Mouse (Mus musculus) hindbrain, embryonic 12.5 days (tissue): ENCODE data around the gene 2700049A03Rik. TPM values are rescaled to one million over a fixed set of nuclear protein-coding genes. Genes with fewer than 3 reads are reported as not detected.

Experiments
- ATAC-seq: fragments of 200-750 bp; cut with Nextera tagmentation; 2 replicates; pipeline ENCODE4 v1.8.0; 2017; ENCODE audit warnings: moderate TSS enrichment; ENCODE audit not compliant: low FRiP score
- H3K27ac ChIP-seq: fragments of 300-500 bp; sonication (generic); 2 replicates; pipeline ENCODE4 v1.5.1; 2016; ENCODE audit warnings: mild to moderate bottlenecking
- H3K27me3 ChIP-seq: fragments of 300-500 bp; sonication (generic); 2 replicates; pipeline ENCODE4 v1.6.1; 2016; ENCODE audit warnings: mild to moderate bottlenecking
- H3K36me3 ChIP-seq: fragments of 300-500 bp; sonication (generic); 2 replicates; pipeline ENCODE4 v1.6.1; 2016; ENCODE audit warnings: mild to moderate bottlenecking
- H3K4me1 ChIP-seq: fragments of 300-500 bp; sonication (generic); 2 replicates; pipeline ENCODE4 v1.6.1; 2016
- H3K4me2 ChIP-seq: fragments of 300-500 bp; sonication (generic); replicated peaks from 2 replicates; pipeline ENCODE4 v1.6.1; 2016; ENCODE audit warnings: mild to moderate bottlenecking
- H3K4me3 ChIP-seq: fragments of 300-500 bp; sonication (generic); 2 replicates; pipeline ENCODE4 v1.5.1; 2016; ENCODE audit warnings: mild to moderate bottlenecking
- H3K9ac ChIP-seq: fragments of 300-500 bp; sonication (generic); 2 replicates; pipeline ENCODE4 v1.6.1; 2016; ENCODE audit warnings: mild to moderate bottlenecking, moderate library complexity
- H3K9me3 ChIP-seq: fragments of 300-500 bp; sonication (generic); replicated peaks from 2 replicates; pipeline ENCODE4 v1.6.1; 2016; ENCODE audit warnings: mild to moderate bottlenecking
- WGBS: fragments of 180-500 bp; shearing (Covaris S2); methylation state at CpG from one replicate; pipeline ENCODE4 v1.1.7; 2016; 5-methylcytosine and 5-hydroxymethylcytosine counted together
- polyA plus RNA-seq: library from polyadenylated mRNA; unstranded; fragments of >200 nt; fragmentation: Nextera tagmentation; extraction: Ambion mirVana; gene quantifications from 2 replicates; pipeline ENCODE4 v1.2.1, GENCODE M21; 2016

The 2700049A03Rik gene
- polyA plus RNA-seq, 1 experiment from 2014 or later: 18.6 TPM

- no peak for ATAC-seq
- Histone ChIP-seq H3K9me3 (no peaks in the 10 kb centered on the region), H3K4me1 (peaks cover 23% of the 10 kb centered on the region), H3K27ac (no peak overlapping the region), H3K4me3 (peak overlapping the region; percentile 74), H3K9ac (peak overlapping the region; percentile 90), H3K27me3 (no peaks in the 10 kb centered on the region), H3K4me2 (peak overlapping the region; percentile 90), H3K36me3 (peaks cover 29% of the 10 kb centered on the region)
- WGBS: 9% methylated on average over 11 of the region's 11 CpGs
Observed at GRCm38 (mm10) chr12:71137686-71138085, 1.0 kb downstream of the 2700049A03Rik start.

- H3K9ac ChIP-seq: no peak overlapping the region
- peaks cover 23% of the 10 kb centered on the region for H3K4me1 ChIP-seq
- 80% methylated on average over 5 of the region's 5 CpGs for WGBS
- no peaks in the 10 kb centered on the region for H3K9me3 ChIP-seq
- H3K4me3 ChIP-seq: no peak overlapping the region
- no peak overlapping the region for H3K27ac ChIP-seq
- no peak for ATAC-seq
- H3K27me3 ChIP-seq: no peaks in the 10 kb centered on the region
- peak overlapping the region; percentile 90; the same call in 1 of the 2 replicates for H3K4me2 ChIP-seq
- peaks cover 39% of the 10 kb centered on the region for H3K36me3 ChIP-seq
Observed at GRCm38 (mm10) chr12:71139258-71139828, 2.7 kb downstream of the 2700049A03Rik start.

GRCm38 (mm10) chr12:71141189-71141588, 4.5 kb downstream of the 2700049A03Rik start:
- Histone ChIP-seq H3K4me3 (no peak overlapping the region), H3K9me3 (no peaks in the 10 kb centered on the region), H3K36me3 (peaks cover 54% of the 10 kb centered on the region), H3K4me2 (no peak overlapping the region), H3K27me3 (no peaks in the 10 kb centered on the region), H3K4me1 (peaks cover 14% of the 10 kb centered on the region), H3K9ac (no peak overlapping the region), H3K27ac (no peak overlapping the region)
- no peak for ATAC-seq

GRCm38 (mm10) chr12:71147641-71148040, 11.0 kb downstream of the 2700049A03Rik start:
- no peak overlapping the region for H3K27ac ChIP-seq
- H3K4me2 ChIP-seq: no peak overlapping the region
- no peaks in the 10 kb centered on the region for H3K9me3 ChIP-seq
- H3K4me1 ChIP-seq: no peaks in the 10 kb centered on the region
- WGBS: 86% methylated on average over 3 of the region's 3 CpGs
- peaks cover 69% of the 10 kb centered on the region for H3K36me3 ChIP-seq
- H3K9ac ChIP-seq: no peak overlapping the region
- no peak overlapping the region for H3K4me3 ChIP-seq
- no peak for ATAC-seq
- no peaks in the 10 kb centered on the region for H3K27me3 ChIP-seq

GRCm38 (mm10) chr12:71148801-71149200, 12.2 kb downstream of the 2700049A03Rik start:
- no peak overlapping the region for H3K4me3 ChIP-seq
- H3K9ac ChIP-seq: no peak overlapping the region
- H3K4me2 ChIP-seq: no peak overlapping the region
- no peaks in the 10 kb centered on the region for H3K27me3 ChIP-seq
- H3K4me1 ChIP-seq: no peaks in the 10 kb centered on the region
- ATAC-seq: no peak
- H3K36me3 ChIP-seq: peaks cover 69% of the 10 kb centered on the region
- no peaks in the 10 kb centered on the region for H3K9me3 ChIP-seq
- 94% methylated on average over 9 of the region's 9 CpGs for WGBS
- no peak overlapping the region for H3K27ac ChIP-seq

GRCm38 (mm10) chr12:71149456-71149855, 12.8 kb downstream of the 2700049A03Rik start:
- Histone ChIP-seq H3K9me3 (no peaks in the 10 kb centered on the region), H3K36me3 (peaks cover 69% of the 10 kb centered on the region)

GRCm38 (mm10) chr12:71150167-71150566, 13.5 kb downstream of the 2700049A03Rik start:
- WGBS: 94% methylated on average over 8 of the region's 8 CpGs
- H3K9me3 ChIP-seq: no peaks in the 10 kb centered on the region
- H3K36me3 ChIP-seq: peaks cover 71% of the 10 kb centered on the region
- no peak overlapping the region for H3K4me3 ChIP-seq
- no peak for ATAC-seq
- no peaks in the 10 kb centered on the region for H3K4me1 ChIP-seq
- no peaks in the 10 kb centered on the region for H3K27me3 ChIP-seq
- H3K9ac ChIP-seq: no peak overlapping the region
- no peak overlapping the region for H3K27ac ChIP-seq
- no peak overlapping the region for H3K4me2 ChIP-seq

More at GRCm38 (mm10) chr12:71149456-71149855, 12.8 kb downstream of the 2700049A03Rik start:
- no peaks in the 10 kb centered on the region for H3K4me1 ChIP-seq
- H3K4me2 ChIP-seq: no peak overlapping the region
- no peak overlapping the region for H3K4me3 ChIP-seq
- 90% methylated on average over 6 of the region's 6 CpGs for WGBS
- no peak for ATAC-seq
- no peak overlapping the region for H3K9ac ChIP-seq
- no peaks in the 10 kb centered on the region for H3K27me3 ChIP-seq
- no peak overlapping the region for H3K27ac ChIP-seq

GRCm38 (mm10) chr12:71154979-71155378, 18.3 kb downstream of the 2700049A03Rik start:
- WGBS: 94% methylated on average over 6 of the region's 6 CpGs
- no peaks in the 10 kb centered on the region for H3K4me1 ChIP-seq
- H3K9ac ChIP-seq: no peak overlapping the region
- no peak overlapping the region for H3K27ac ChIP-seq
- no peaks in the 10 kb centered on the region for H3K9me3 ChIP-seq
- no peak overlapping the region for H3K4me2 ChIP-seq
- H3K36me3 ChIP-seq: peaks cover 70% of the 10 kb centered on the region
- H3K27me3 ChIP-seq: no peaks in the 10 kb centered on the region
- H3K4me3 ChIP-seq: no peak overlapping the region
- no peak for ATAC-seq

- Histone ChIP-seq H3K4me3 (no peak overlapping the region), H3K27ac (no peak overlapping the region), H3K36me3 (peaks cover 78% of the 10 kb centered on the region), H3K9me3 (no peaks in the 10 kb centered on the region), H3K4me2 (no peak overlapping the region), H3K4me1 (no peaks in the 10 kb centered on the region), H3K9ac (no peak overlapping the region), H3K27me3 (no peaks in the 10 kb centered on the region)
- no peak for ATAC-seq
- WGBS: 88% methylated on average over 6 of the region's 6 CpGs
Observed at GRCm38 (mm10) chr12:71157974-71158373, 21.3 kb downstream of the 2700049A03Rik start.

- H3K36me3 ChIP-seq: peaks cover 70% of the 10 kb centered on the region
- no peak overlapping the region for H3K4me2 ChIP-seq
- 95% methylated on average over 9 of the region's 9 CpGs for WGBS
- H3K4me3 ChIP-seq: no peak overlapping the region
- no peaks in the 10 kb centered on the region for H3K9me3 ChIP-seq
- no peaks in the 10 kb centered on the region for H3K27me3 ChIP-seq
- H3K4me1 ChIP-seq: no peaks in the 10 kb centered on the region
- no peak overlapping the region for H3K27ac ChIP-seq
- ATAC-seq: no peak
- no peak overlapping the region for H3K9ac ChIP-seq
Observed at GRCm38 (mm10) chr12:71164410-71164809, 27.8 kb downstream of the 2700049A03Rik start.

GRCm38 (mm10) chr12:71169911-71170310, 33.3 kb downstream of the 2700049A03Rik start:
- Histone ChIP-seq H3K4me3 (no peak overlapping the region), H3K36me3 (peaks cover 59% of the 10 kb centered on the region), H3K9me3 (no peaks in the 10 kb centered on the region), H3K9ac (no peak overlapping the region), H3K4me2 (no peak overlapping the region), H3K27ac (no peak overlapping the region), H3K4me1 (no peaks in the 10 kb centered on the region), H3K27me3 (no peaks in the 10 kb centered on the region)
- no peak for ATAC-seq
- WGBS: 97% methylated on average over 1 of the region's 1 CpGs

- no peak overlapping the region for H3K4me2 ChIP-seq
- H3K36me3 ChIP-seq: peaks cover 53% of the 10 kb centered on the region
- H3K27ac ChIP-seq: no peak overlapping the region
- H3K27me3 ChIP-seq: no peaks in the 10 kb centered on the region
- H3K9me3 ChIP-seq: no peaks in the 10 kb centered on the region
- no peak overlapping the region for H3K4me3 ChIP-seq
- H3K4me1 ChIP-seq: no peaks in the 10 kb centered on the region
- no peak for ATAC-seq
- H3K9ac ChIP-seq: no peak overlapping the region
- 96% methylated on average over 3 of the region's 3 CpGs for WGBS
Observed at GRCm38 (mm10) chr12:71183736-71184135, 47.1 kb downstream of the 2700049A03Rik start.

GRCm38 (mm10) chr12:71184396-71184795, 47.7 kb downstream of the 2700049A03Rik start:
- Histone ChIP-seq H3K27me3 (no peaks in the 10 kb centered on the region), H3K27ac (no peak overlapping the region), H3K9ac (no peak overlapping the region), H3K4me2 (no peak overlapping the region), H3K4me3 (no peak overlapping the region), H3K4me1 (no peaks in the 10 kb centered on the region), H3K36me3 (peaks cover 52% of the 10 kb centered on the region), H3K9me3 (no peaks in the 10 kb centered on the region)
- no peak for ATAC-seq
- WGBS: 98% methylated on average over 4 of the region's 4 CpGs
